Mouse (Mus musculus) myocyte (in vitro differentiated cells): ENCODE data around the gene Lrpprc.

Source experiments
- POLR2A ChIP-seq: IDR thresholded peaks from one replicate; pipeline ENCODE4 v1.6.1; 2011; ENCODE audit warnings: low read depth, mild to moderate bottlenecking, control low read depth, moderate library complexity; ENCODE audit not compliant: insufficient read length
- POLR2AphosphoS2 ChIP-seq: IDR thresholded peaks from one replicate; pipeline ENCODE4 v1.6.1; 2011; ENCODE audit warnings: low read depth, control low read depth; ENCODE audit not compliant: insufficient read length
- TCF12 ChIP-seq: IDR thresholded peaks from one replicate; pipeline ENCODE4 v1.6.1; 2011; ENCODE audit warnings: mild to moderate bottlenecking, control low read depth; ENCODE audit not compliant: poor library complexity, insufficient read depth, severe bottlenecking

DNA sequence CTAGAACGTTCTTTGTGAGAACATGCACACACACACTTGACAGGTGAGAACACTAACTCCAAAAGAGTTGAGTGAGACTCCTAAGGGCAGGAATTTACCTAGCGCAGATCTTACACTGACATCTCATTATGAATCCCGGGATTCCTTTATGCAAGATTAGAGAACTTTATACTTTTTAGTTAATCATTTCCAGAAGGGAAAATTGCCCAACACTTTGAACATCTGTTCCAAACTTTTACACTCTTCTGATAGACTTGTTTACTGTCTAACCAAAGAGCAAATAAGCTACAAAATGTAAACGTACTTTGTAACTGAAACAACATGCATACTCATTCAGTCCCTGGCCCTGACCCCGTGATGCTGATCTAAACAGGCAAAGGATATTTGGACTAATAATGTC lies 101.3 kb downstream of the Lrpprc start:
- no peak for TF ChIP-seq POLR2A
- TF ChIP-seq POLR2AphosphoS2, result no peak
- TF ChIP-seq TCF12, result no peak
